Mouse (Mus musculus) megakaryocyte, embryonic 14.5 days (primary cell): ENCODE data around the gene Adamts4. TPM values are rescaled to one million over a fixed set of nuclear protein-coding genes. Genes with fewer than 3 reads are reported as not detected.

ENCODE experiments used
- H3K27me3 ChIP-seq: replicated peaks from 2 replicates; pipeline ENCODE3; 2012; ENCODE audit warnings: inconsistent platforms
- H3K36me3 ChIP-seq: replicated peaks from 2 replicates; pipeline ENCODE3; 2012; ENCODE audit warnings: low read length, inconsistent platforms, mixed read lengths
- H3K4me1 ChIP-seq: 2 replicates; pipeline ENCODE4 v1.6.1; 2012; ENCODE audit warnings: inconsistent platforms
- H3K4me3 ChIP-seq: replicated peaks from 2 replicates; pipeline ENCODE3; 2012; ENCODE audit warnings: moderate library complexity, mild to moderate bottlenecking, inconsistent platforms
- H3K9me3 ChIP-seq: 2 replicates; pipeline ENCODE4 v1.6.1; 2012; ENCODE audit warnings: inconsistent platforms
- FLI1 ChIP-seq: IDR thresholded peaks from 2 replicates; pipeline ENCODE4 v1.6.1; 2012; ENCODE audit warnings: low read length, inconsistent platforms, mixed read lengths
- GATA1 ChIP-seq: IDR thresholded peaks from 3 replicates; pipeline ENCODE4 v1.6.1; 2012; ENCODE audit warnings: mixed read lengths, low read length, inconsistent platforms, borderline replicate concordance
- polyA plus RNA-seq: library from polyadenylated mRNA; stranded (reverse); fragments of >175 nt; gene quantifications from 2 replicates; pipeline ENCODE4 v1.2.3, GENCODE M21; 2012; ENCODE audit warnings: low replicate concordance; ENCODE audit not compliant: insufficient read depth

Adamts4 gene
- polyA plus RNA-seq, 1 experiment: not detected

DNA sequence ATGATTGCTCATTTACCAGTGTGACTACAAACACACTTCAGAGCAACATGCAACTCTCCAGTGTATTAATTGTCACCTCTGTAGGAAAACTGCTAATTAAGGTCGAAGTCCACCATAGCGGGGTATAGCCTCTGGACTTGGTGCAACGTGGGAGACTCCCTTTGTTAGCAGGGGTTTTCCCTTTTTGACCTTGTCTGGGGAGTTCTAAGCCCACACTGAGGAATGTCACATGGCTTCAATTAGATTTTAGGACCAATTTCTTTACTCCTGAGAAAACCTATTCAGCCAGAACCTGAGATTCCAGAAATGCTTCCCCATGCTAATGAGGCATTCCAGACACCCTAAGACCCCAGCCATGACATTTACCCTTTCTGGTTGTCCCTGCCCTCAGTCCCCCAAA lies 20.0 kb upstream of the Adamts4 start:
- TF ChIP-seq FLI1 (no peak), GATA1 (no peak)
- no peak overlapping the region for H3K4me3 ChIP-seq
- no peaks in the 10 kb centered on the region for H3K9me3 ChIP-seq
- peaks cover 63% of the 10 kb centered on the region for H3K36me3 ChIP-seq
- no peaks in the 10 kb centered on the region for H3K27me3 ChIP-seq
- H3K4me1 ChIP-seq: peaks cover 55% of the 10 kb centered on the region

DNA sequence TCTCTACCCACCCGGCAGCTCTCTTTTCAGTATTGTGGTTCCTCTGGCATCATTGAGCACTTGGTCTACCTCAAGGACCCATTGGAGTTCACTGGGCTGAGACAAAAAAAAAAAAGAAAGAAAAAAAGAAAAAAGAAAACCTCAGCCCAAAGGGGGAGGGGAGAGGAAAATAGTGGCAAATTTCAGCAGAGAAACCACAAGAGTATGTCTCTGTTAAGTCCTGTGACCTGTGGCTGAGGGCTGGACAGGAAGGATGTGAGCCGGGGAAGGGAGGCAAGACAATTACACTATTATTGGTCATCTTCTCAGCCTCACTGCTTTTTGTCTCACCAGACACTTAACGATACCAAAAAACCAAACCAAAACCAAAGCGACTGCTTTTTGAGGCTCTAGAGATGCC lies 18.4 kb upstream of the Adamts4 start:
- Histone ChIP-seq H3K27me3 (no peaks in the 10 kb centered on the region), H3K36me3 (peaks cover 68% of the 10 kb centered on the region), H3K9me3 (no peaks in the 10 kb centered on the region), H3K4me3 (peak overlapping the region; percentile 91), H3K4me1 (peaks cover 61% of the 10 kb centered on the region)
- TF ChIP-seq FLI1: no peak
- no peak for TF ChIP-seq GATA1

DNA sequence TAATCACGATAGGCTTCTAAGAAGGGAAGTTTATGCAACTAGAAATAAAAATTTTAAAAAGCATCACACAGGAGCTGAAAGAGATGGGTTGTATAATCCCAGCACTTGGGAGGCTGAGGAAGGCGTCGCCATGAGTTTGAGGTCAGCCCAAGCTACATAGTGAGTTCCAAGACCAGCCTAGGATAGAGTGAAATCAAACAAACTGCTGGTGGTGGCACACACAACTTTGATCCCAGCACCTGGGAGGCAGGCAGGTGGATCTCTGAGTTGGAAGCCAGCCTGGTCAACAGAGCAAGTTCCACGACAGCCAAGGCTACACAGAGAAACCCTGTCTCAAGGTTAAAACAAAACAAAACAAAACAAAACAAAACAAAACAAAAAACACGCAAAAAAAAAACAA lies 17.9 kb upstream of the Adamts4 start:
- Histone ChIP-seq H3K36me3 (peaks cover 70% of the 10 kb centered on the region), H3K9me3 (no peaks in the 10 kb centered on the region), H3K27me3 (no peaks in the 10 kb centered on the region), H3K4me3 (peak overlapping the region; percentile 91), H3K4me1 (peaks cover 65% of the 10 kb centered on the region)
- TF ChIP-seq GATA1 (no peak), FLI1 (no peak)

DNA sequence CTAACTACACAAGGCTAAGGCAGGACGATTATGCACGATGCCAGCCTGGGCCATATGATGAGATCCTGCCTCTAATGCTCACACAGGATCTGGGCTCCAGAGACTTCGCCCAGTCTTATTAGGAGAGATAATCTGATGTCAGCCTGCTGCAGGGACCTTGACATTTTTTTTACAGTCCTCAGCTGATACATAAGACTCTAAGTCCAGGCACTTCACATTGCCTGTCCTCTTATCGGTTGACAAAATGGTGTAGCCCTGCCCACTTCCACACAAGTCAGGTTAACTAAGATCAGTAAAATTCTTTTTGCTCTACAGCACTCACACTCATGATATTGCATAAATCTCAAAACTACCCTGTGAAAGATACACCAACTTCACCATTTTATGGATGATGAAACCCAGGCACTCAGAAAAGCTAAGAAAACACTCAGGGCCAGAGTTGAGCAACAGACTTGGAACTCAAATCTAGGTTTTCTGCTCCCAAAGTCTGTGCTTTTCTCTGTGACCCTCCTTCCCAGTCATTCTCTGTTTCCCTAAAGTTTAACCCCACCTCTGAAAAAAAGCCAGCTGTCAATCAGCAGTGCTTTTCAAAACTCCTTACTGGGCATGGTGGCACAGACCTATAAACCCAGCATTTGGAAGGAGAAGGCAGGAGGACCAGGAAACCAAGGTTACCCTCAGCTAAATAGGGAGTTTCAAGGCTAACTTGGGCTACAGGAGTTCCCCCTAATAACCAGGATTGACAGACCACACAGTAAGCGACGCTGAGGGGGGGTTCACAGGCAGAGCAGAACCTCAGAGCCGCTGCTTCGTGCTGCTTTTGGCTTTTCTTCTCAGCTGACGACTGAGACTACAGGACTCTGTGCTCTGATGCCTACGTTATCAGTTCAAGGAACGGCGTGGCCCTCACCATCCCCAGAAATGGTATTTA lies 17.2 kb upstream of the Adamts4 start:
- no peak for TF ChIP-seq FLI1
- TF ChIP-seq GATA1: no peak
- no peaks in the 10 kb centered on the region for H3K27me3 ChIP-seq
- H3K4me3 ChIP-seq: peak overlapping the region; percentile 91
- H3K9me3 ChIP-seq: no peaks in the 10 kb centered on the region
- H3K36me3 ChIP-seq: peaks cover 70% of the 10 kb centered on the region
- H3K4me1 ChIP-seq: peaks cover 68% of the 10 kb centered on the region

DNA sequence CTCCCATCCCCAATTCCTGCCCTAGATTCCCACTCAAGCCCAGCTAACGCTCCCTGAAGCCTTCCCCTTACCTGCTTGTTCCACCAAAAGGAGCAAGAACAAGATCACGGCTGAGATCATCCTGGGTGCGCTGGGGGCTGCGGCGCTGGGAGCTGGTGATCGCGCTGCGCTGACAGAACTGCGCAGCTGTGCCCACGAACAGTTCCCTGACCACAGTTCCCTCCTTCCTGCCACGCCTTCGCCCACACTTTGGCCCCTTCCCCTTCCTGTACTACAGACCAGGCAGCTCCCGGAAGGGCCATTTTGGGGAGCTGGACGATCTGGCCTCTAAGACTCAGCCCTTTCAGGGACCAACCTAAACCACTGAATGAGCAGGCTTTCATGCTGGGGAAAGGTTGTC lies 16.1 kb upstream of the Adamts4 start, which contains the start of gene Fcer1g:
Fcer1g (minus strand) TSS at position 240 of the 400 bp plus-strand sequence.
- Histone ChIP-seq H3K4me1 (peaks cover 74% of the 10 kb centered on the region), H3K27me3 (no peaks in the 10 kb centered on the region), H3K4me3 (peak within 1 kb of the TSS; percentile 91), H3K36me3 (peaks cover 71% of the 10 kb centered on the region), H3K9me3 (no peaks in the 10 kb centered on the region)
- no peak for TF ChIP-seq FLI1
- TF ChIP-seq GATA1: no peak

DNA sequence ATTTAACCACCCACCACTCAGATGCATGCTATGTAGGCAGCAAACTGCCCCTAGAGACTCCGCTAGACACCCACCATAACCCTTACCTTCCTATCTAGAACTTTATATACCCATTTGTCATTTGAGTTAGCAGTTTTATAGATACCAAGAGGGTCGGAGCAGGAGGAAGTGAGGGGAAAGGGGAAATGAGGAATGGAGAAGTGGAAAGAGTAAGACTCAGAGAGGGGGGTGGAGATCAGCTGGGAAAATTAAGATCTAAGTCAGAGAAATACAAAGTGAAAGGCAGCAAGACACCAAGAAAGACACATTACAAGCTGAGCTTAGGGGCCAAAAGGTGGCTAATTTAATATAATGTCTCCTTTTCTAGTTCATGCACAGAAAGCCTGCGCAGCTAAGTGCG lies 15.7 kb upstream of the Adamts4 start:
- Histone ChIP-seq H3K36me3 (peaks cover 72% of the 10 kb centered on the region), H3K4me1 (peaks cover 74% of the 10 kb centered on the region), H3K27me3 (no peaks in the 10 kb centered on the region), H3K4me3 (peak overlapping the region; percentile 91), H3K9me3 (no peaks in the 10 kb centered on the region)
- TF ChIP-seq FLI1: no peak
- no peak for TF ChIP-seq GATA1

DNA sequence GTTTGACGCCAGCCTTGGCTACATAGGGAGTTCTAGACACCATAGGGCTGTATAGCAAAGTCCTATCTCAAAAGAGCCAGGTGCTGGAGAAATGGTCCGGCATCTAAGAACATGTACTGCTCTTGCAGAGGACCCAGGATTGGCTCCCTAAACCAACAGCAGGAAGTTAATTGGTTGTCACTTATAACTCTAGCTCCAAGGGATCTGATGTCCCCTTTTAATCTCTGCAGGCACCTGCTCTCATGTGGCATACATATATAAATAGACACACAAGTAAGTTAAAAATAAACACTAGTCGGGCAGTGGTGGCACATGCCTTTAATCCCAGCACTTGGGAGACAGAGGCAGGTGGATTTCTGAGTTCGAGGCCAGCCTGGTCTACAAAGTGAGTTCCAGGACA lies 14.4 kb upstream of the Adamts4 start:
- Histone ChIP-seq H3K27me3 (no peaks in the 10 kb centered on the region), H3K4me3 (no peak overlapping the region), H3K9me3 (no peaks in the 10 kb centered on the region), H3K36me3 (peaks cover 72% of the 10 kb centered on the region), H3K4me1 (peaks cover 68% of the 10 kb centered on the region)
- TF ChIP-seq FLI1 (no peak), GATA1 (no peak)

DNA sequence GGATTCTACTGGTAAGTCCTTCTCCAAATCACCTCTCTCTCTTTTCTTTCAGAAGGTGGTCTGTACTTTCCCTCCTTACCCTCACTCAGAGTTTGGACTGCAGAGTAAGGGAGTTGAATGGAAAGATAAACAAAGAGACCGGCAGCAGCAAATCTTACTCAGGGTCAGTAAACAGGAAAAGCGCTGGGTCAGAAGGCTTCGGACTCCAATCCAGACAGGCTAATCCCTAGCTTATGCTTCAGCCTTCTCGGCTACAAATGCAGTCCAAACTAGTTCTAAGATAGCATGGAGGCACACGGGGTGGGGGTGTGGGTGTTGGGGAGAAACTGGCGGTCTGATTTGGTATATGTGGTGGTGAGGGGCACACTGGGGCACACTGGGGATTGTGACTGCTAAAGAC lies 12.8 kb upstream of the Adamts4 start:
- peaks cover 56% of the 10 kb centered on the region for H3K4me1 ChIP-seq
- H3K9me3 ChIP-seq: no peaks in the 10 kb centered on the region
- peaks cover 83% of the 10 kb centered on the region for H3K36me3 ChIP-seq
- no peak overlapping the region for H3K4me3 ChIP-seq
- TF ChIP-seq GATA1 (no peak), FLI1 (no peak)
- no peaks in the 10 kb centered on the region for H3K27me3 ChIP-seq

DNA sequence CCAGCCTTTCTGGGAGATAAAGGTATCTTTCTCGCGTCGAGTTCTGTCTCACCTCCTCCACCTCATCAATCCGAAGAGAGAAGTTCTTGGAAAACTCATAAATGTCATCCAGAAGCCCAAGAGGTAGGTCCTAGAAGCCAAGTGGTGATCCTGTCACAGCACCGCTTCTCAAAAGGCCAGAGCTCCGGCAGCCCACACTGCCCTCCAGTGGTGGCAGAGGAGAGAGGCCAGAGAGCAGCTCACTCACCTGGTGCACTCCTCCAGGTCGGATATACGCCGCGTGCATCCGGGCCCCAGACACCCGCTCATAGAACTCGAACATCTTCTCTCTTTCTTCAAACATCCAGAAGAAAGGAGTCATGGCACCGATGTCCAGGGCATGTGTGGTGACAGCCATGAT lies 11.8 kb upstream of the Adamts4 start:
- TF ChIP-seq GATA1: no peak
- no peak for TF ChIP-seq FLI1
- Histone ChIP-seq H3K27me3 (no peaks in the 10 kb centered on the region), H3K36me3 (peaks cover 94% of the 10 kb centered on the region), H3K4me1 (peaks cover 49% of the 10 kb centered on the region), H3K9me3 (no peaks in the 10 kb centered on the region), H3K4me3 (no peak overlapping the region)

DNA sequence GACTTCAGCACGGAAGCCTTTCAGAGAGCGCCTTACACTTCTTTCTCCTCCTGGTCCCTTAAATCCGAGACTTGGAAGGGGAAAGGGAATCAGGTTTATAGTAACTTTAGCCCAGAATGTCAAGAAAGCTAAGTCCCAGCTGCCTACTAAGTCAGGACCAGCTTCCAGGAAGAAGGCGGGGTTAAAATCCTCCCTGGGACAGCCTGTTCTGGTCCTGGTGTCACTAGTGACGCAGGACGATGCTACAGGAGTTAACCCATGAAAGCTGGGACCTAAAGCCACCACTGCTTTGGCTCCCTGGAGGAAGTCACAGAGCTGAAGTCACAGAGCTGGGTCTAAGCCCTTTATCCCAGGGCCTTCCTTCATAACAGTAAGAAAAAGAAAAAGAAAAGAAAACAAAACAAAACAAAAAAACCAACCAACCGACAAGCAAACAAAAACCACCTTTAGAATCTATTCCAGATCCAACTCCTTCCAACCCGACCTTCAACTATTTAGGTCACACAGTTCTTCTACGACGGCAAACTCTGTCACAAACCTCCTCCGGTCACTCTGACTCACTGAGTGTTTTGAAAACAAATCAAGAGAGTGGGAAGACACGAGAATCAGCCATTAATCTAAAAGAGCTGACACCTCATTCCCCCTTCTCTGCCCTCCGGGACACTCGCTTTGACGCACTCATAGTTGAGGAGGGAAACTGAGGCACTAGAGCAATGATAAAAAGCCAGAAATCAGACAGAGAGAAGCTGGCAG lies 10.1 kb upstream of the Adamts4 start:
- H3K36me3 ChIP-seq: peaks cover 94% of the 10 kb centered on the region
- no peaks in the 10 kb centered on the region for H3K27me3 ChIP-seq
- no peak overlapping the region for H3K4me3 ChIP-seq
- H3K9me3 ChIP-seq: no peaks in the 10 kb centered on the region
- TF ChIP-seq FLI1 (no peak), GATA1 (no peak)
- H3K4me1 ChIP-seq: peaks cover 34% of the 10 kb centered on the region
